ENCODE assay signal across 7 mouse cellular contexts in the genomic region with DNA sequence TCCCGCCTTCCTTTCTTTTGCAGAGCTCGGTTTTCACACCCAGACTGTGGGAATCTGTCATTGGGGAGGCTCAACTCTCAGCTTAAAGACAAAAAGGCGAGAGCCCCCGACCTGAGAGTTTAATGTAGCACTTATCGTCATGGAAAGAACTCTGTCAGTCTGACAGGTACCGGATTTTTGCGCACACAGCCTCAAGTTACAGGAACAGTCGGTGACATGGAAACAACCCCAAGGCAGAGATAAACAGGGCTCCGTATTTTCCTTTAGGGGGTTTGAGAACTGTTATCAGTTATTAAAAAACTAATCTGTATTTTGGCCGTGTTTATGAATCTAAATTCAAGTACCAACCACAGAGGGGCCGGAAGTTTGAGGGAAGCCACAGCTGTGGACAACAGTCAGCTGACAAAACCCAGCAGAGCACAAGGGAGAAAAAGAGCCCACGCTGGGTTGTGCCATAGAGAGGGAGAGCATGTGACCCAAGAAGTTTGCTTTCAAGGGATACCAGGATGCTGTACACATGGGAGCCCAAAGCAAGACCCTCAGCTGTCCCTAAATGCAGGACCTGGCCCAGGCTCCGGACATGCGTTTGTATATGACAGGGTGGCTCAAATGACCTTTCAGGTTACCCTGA. TPM values are rescaled to one million over a fixed set of nuclear protein-coding genes. Genes with fewer than 3 reads are reported as not detected.
DNase-seq lines count a peak whose midpoint lies in the region; ATAC-seq lines count a peak whose summit lies in the region.

No protein-coding gene starts in this region.

- no peaks in the 10 kb centered on the region for H3K36me3 ChIP-seq in forebrain, embryonic 15.5 days
- no peaks in the 10 kb centered on the region for H3K36me3 ChIP-seq in limb, embryonic 10.5 days
- H3K36me3 ChIP-seq in midbrain, embryonic 11.5 days (ENCODE audit: control insufficient read depth, insufficient read depth, low read length), result no peaks in the 10 kb centered on the region

- H3K27ac ChIP-seq in forebrain, embryonic 15.5 days (replicated peaks), result peak overlapping the region; percentile 81
- H3K27ac ChIP-seq in limb, embryonic 10.5 days, result peak overlapping the region; percentile 85
- H3K27ac ChIP-seq in midbrain, embryonic 11.5 days (ENCODE audit: low read depth, low read length), result no peak overlapping the region

- WGBS in forebrain, embryonic 15.5 days, result 29% methylated on average over 14 of the region's 14 CpGs
- WGBS in limb, embryonic 10.5 days, result 36% methylated on average over 14 of the region's 14 CpGs
- WGBS in midbrain, embryonic 11.5 days, result 34% methylated on average over 14 of the region's 14 CpGs

- H3K4me3 ChIP-seq in forebrain, embryonic 15.5 days, result peak overlapping the region; percentile 44
- peak overlapping the region; percentile 58 for H3K4me3 ChIP-seq in limb, embryonic 10.5 days
- peak overlapping the region; percentile 43; the same call in 1 of the 2 replicates for H3K4me3 ChIP-seq in midbrain, embryonic 11.5 days (ENCODE audit: low read depth, low read length)

- H3K4me1 ChIP-seq in forebrain, embryonic 15.5 days, result peaks cover 16% of the 10 kb centered on the region
- H3K4me1 ChIP-seq in limb, embryonic 10.5 days, result peaks cover 18% of the 10 kb centered on the region
- peaks cover 3% of the 10 kb centered on the region; the same call in 1 of the 2 replicates for H3K4me1 ChIP-seq in midbrain, embryonic 11.5 days (ENCODE audit: control insufficient read depth, insufficient read depth, low read length)

- no peaks in the 10 kb centered on the region for H3K27me3 ChIP-seq in forebrain, embryonic 15.5 days
- 0 out of 2 replicates have a peak, but pooled peaks cover 4% of the 10 kb centered on the region for H3K27me3 ChIP-seq in limb, embryonic 10.5 days (ENCODE audit: low read depth, poor library complexity, severe bottlenecking)
- H3K27me3 ChIP-seq in midbrain, embryonic 11.5 days (ENCODE audit: control insufficient read depth, insufficient read depth, low read length), result no peaks in the 10 kb centered on the region

- H3K4me2 ChIP-seq in forebrain, embryonic 15.5 days (replicated peaks), result peak overlapping the region; percentile 85
- H3K4me2 ChIP-seq in midbrain, embryonic 11.5 days, result peak overlapping the region; percentile 80

- intact Hi-C loops in gastrocnemius, postnatal 36 days (cut with DNase I), result loop anchor here (2.0 to 5.0 kb wide), 2 partner anchors 44 to 66 kb away; no protein-coding TSS in a partner anchor

- no peak for ATAC-seq in forebrain, embryonic 15.5 days (replicated peaks)
- no peak for ATAC-seq in midbrain, embryonic 11.5 days (ENCODE audit: low FRiP score)

- DNase-seq in 3134 (ENCODE audit: extremely low read depth, insufficient read length, low spot score), result peak; percentile 32
- peak; percentile 31 to 34 for DNase-seq in B cell, adult 2 months
- DNase-seq in limb, embryonic 10.5 days (ENCODE audit: low spot score), result no peak
- DNase-seq in midbrain, embryonic 11.5 days (ENCODE audit: low spot score, missing footprints), result no peak
- no peak for DNase-seq in right cerebral cortex, postnatal 36 days (ENCODE audit: low spot score in 2 of 2)
- no peak for DNase-seq in gastrocnemius, postnatal 36 days

- no peaks in the 10 kb centered on the region for H3K9me3 ChIP-seq in forebrain, embryonic 15.5 days
- H3K9me3 ChIP-seq in limb, embryonic 10.5 days (replicated peaks), result no peaks in the 10 kb centered on the region
- no peaks in the 10 kb centered on the region for H3K9me3 ChIP-seq in midbrain, embryonic 11.5 days (ENCODE audit: control insufficient read depth, low read length)

- H3K9ac ChIP-seq in forebrain, embryonic 15.5 days (replicated peaks), result peak overlapping the region; percentile 44; the same call in 1 of the 2 replicates
- peak overlapping the region; percentile 55 for H3K9ac ChIP-seq in midbrain, embryonic 11.5 days (ENCODE audit: low read length)

RNA-seq across cellular contexts. Expression of a gene that starts 0.5 kb away (rescaled TPM):
- 44.0 and 60.7 TPM in 2 replicates for polyA plus RNA-seq in forebrain, embryonic 15.5 days (2015; fragmentation: Nextera tagmentation; extraction: Ambion mirVana)
- polyA plus RNA-seq in limb, embryonic 10.5 days (2016; fragmentation: Nextera tagmentation; extraction: Ambion mirVana), result 27.5 and 27.8 TPM in 2 replicates
- polyA plus RNA-seq in midbrain, embryonic 11.5 days (2014; fragmentation: Nextera tagmentation; extraction: Ambion mirVana), result 30.5 and 33.8 TPM in 2 replicates
- 100 to 1,000 TPM; 138 to 202 TPM for total RNA-seq in gastrocnemius, postnatal 36 days (2021)

RNA-seq across cellular contexts. Expression of a gene that starts 26.4 kb away (rescaled TPM):
- polyA plus RNA-seq in forebrain, embryonic 15.5 days (2015; fragmentation: Nextera tagmentation; extraction: Ambion mirVana), result 12.4 and 15.1 TPM in 2 replicates
- polyA plus RNA-seq in limb, embryonic 10.5 days (2016; fragmentation: Nextera tagmentation; extraction: Ambion mirVana), result 11.6 and 15.1 TPM in 2 replicates
- polyA plus RNA-seq in midbrain, embryonic 11.5 days (2014; fragmentation: Nextera tagmentation; extraction: Ambion mirVana), result 15.2 and 15.8 TPM in 2 replicates
- 10 to 100 TPM; 11.3 to 13.5 TPM for total RNA-seq in gastrocnemius, postnatal 36 days (2021)

RNA-seq across cellular contexts. Expression of a gene that starts 32.1 kb away (rescaled TPM):
- 4.3 and 4.5 TPM in 2 replicates for polyA plus RNA-seq in forebrain, embryonic 15.5 days (2015; fragmentation: Nextera tagmentation; extraction: Ambion mirVana)
- polyA plus RNA-seq in limb, embryonic 10.5 days (2016; fragmentation: Nextera tagmentation; extraction: Ambion mirVana), result 19.1 and 26.1 TPM in 2 replicates
- polyA plus RNA-seq in midbrain, embryonic 11.5 days (2014; fragmentation: Nextera tagmentation; extraction: Ambion mirVana), result 14.1 and 15.7 TPM in 2 replicates
- total RNA-seq in gastrocnemius, postnatal 36 days (2021), result 100 to 1,000 TPM in 1 of 2 experiments, 10 to 100 TPM in 1; 51.9 to 103 TPM

RNA-seq across cellular contexts. Expression of a gene that starts 49.2 kb away (rescaled TPM):
- not detected in 2 replicates for polyA plus RNA-seq in forebrain, embryonic 15.5 days (2015; fragmentation: Nextera tagmentation; extraction: Ambion mirVana)
- not detected in 2 replicates for polyA plus RNA-seq in limb, embryonic 10.5 days (2016; fragmentation: Nextera tagmentation; extraction: Ambion mirVana)
- not detected in 2 replicates for polyA plus RNA-seq in midbrain, embryonic 11.5 days (2014; fragmentation: Nextera tagmentation; extraction: Ambion mirVana)
- not detected for total RNA-seq in gastrocnemius, postnatal 36 days (2021)

Comparison
In these comparisons a context has a peak if more than half of its experiments do, and no peak if none do; other contexts are left out.
1. DNase-seq: peak in 3134 (single experiment) and B cell, adult 2 months (2 of 2); none in limb, embryonic 10.5 days (single experiment), midbrain, embryonic 11.5 days (single experiment), right cerebral cortex, postnatal 36 days (0 of 2) and gastrocnemius, postnatal 36 days (0 of 2).
2. Peak in every context shown above with its lines, with median percentiles within 50 percentile points of each other: H3K4me3 ChIP-seq.